Mouse (Mus musculus): ENCODE data around the gene B4galnt3. TPM values are rescaled to one million over a fixed set of nuclear protein-coding genes. Genes with fewer than 3 reads are reported as not detected.

The B4galnt3 gene
- polyA plus RNA-seq, 1 experiment = 0.10 TPM

DNA sequence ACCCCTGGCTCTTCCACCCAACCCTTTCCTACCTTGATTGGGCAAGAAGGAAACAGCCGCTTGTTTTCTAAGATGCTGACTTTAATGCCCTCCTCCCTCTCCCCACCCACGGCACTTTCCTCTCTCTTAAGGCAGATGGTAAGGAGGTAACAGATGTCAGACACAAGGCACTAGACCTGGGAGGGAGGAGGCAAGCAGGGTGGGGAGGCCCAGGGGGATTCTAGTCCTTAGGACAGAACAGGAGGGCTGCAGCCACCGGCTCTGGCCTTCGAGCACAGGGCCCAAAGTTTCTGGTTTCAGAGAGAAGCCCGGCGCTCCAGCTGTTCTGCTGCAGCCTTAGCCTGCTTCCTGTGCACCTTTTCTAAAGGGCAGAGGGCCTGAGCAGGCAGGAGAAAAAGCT lies 92.4 kb downstream of the B4galnt3 start:
- Histone ChIP-seq H3K4me2 (ENCODE audit: low read depth) (no peak overlapping the region), H3K4me3 (no peak overlapping the region), H3K79me2 (ENCODE audit: control insufficient read depth, insufficient read depth) (no peaks in the 10 kb centered on the region), H3K36me3 (ENCODE audit: control insufficient read depth, insufficient read depth) (no peaks in the 10 kb centered on the region), H3ac (ENCODE audit: control insufficient read depth, insufficient read length) (no peak overlapping the region), H3K27me3 (ENCODE audit: control insufficient read depth, insufficient read depth, insufficient read length) (peaks cover 43% of the 10 kb centered on the region)
- no peak for TF ChIP-seq E2F4 (IDR thresholded peaks at IDR 0.05; ENCODE audit: insufficient read depth)
- TF ChIP-seq MYOD1 (IDR thresholded peaks at IDR 0.05; ENCODE audit: control insufficient read depth in 1 of 3, insufficient read length in 2 of 3, low read depth in 2 of 3) = no peak
- no peak for TF ChIP-seq SRF (IDR thresholded peaks at IDR 0.05; ENCODE audit: control insufficient read depth, insufficient read length, low read depth)
- TF ChIP-seq CEBPB (IDR thresholded peaks at IDR 0.05; ENCODE audit: insufficient read depth, poor library complexity, severe bottlenecking) = no peak
- TF ChIP-seq MYOG (IDR thresholded peaks at IDR 0.05; ENCODE audit: control insufficient read depth in 1 of 3, insufficient read depth in 1 of 3, insufficient read length in 2 of 3, low read depth in 2 of 3) = no peak

DNA sequence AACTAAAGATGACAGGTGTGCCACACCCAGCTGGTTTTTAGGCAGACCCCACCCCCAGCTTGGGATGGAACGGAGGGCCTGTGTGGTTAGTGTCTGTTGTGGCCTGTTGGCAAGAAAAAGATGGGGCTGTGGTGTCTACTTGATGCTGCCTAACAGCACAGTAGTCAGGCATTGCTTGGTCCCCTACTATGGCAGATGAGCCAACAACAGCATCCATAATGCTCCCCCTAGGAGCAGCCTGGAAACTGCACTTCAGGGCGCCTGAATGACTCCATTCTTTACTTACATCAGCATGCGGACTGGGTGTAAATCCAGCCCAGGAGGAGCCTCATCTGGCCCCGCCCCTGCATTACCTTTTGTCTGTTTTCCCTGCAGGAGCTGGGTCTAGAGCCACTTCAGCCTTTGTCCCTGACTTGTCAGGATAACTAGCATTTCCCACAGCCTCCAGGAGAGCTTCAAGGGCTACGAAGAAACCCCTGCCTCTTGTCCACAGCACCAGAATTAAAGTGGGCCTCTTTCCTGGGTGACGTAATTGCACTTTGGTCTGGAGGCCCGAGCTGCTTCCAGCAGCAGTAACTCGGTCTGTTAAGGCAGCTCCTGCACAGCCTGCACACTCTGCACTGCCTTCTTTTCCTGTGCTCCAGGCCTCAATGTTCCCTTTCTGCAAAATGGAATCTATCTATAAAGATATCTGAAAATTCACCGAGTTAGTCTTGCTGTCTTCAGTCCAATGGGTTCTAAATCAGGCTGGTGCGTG lies 94.5 kb downstream of the B4galnt3 start:
- peaks cover 27% of the 10 kb centered on the region for H3K27me3 ChIP-seq (ENCODE audit: control insufficient read depth, insufficient read depth, insufficient read length)
- H3K4me3 ChIP-seq = no peak overlapping the region
- no peak overlapping the region for H3K4me2 ChIP-seq (ENCODE audit: low read depth)
- H3ac ChIP-seq (ENCODE audit: control insufficient read depth, insufficient read length) = no peak overlapping the region
- no peak for TF ChIP-seq POLR2AphosphoS2 (IDR thresholded peaks at IDR 0.05; ENCODE audit: insufficient read length, low read depth)
- no peaks in the 10 kb centered on the region for H3K36me3 ChIP-seq (ENCODE audit: control insufficient read depth, insufficient read depth)
- no peaks in the 10 kb centered on the region for H3K79me2 ChIP-seq (ENCODE audit: control insufficient read depth, insufficient read depth)

DNA sequence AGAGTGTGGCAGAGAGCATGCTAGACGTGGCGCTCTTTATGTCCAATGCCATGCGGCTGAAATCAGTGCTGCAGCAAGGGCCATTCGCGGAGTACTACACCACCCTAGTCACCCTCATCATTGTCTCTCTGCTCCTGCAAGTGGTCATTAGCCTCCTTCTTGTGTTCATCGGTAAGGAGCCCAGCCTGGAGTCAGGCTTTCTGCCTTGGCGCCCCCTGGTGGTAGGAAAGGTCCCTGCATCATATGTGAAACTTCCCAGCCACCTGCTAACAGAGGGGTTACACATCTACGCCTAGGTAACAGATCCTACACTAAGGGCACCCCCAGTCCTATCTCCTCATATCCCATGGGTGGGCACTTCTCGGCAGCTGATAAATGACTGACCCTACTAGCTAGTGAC lies 96.4 kb downstream of the B4galnt3 start:
- no peak overlapping the region for H3K4me3 ChIP-seq
- peaks cover 9% of the 10 kb centered on the region for H3K27me3 ChIP-seq (ENCODE audit: control insufficient read depth, insufficient read depth, insufficient read length)
- no peak for TF ChIP-seq MAX (IDR thresholded peaks at IDR 0.05; ENCODE audit: low read depth)
- TF ChIP-seq TCF12 (IDR thresholded peaks at IDR 0.05; ENCODE audit: insufficient read depth, poor library complexity, severe bottlenecking) = no peak
- no peak for TF ChIP-seq POLR2AphosphoS2 (IDR thresholded peaks at IDR 0.05; ENCODE audit: insufficient read length, low read depth)
- TF ChIP-seq REST (IDR thresholded peaks at IDR 0.05; ENCODE audit: insufficient read depth, insufficient read length) = no peak
- H3ac ChIP-seq (ENCODE audit: control insufficient read depth, insufficient read length) = no peak overlapping the region
- H3K36me3 ChIP-seq (ENCODE audit: control insufficient read depth, insufficient read depth) = no peaks in the 10 kb centered on the region
- H3K79me2 ChIP-seq (ENCODE audit: control insufficient read depth, insufficient read depth) = no peaks in the 10 kb centered on the region
- H3K4me2 ChIP-seq (ENCODE audit: low read depth) = no peak overlapping the region

DNA sequence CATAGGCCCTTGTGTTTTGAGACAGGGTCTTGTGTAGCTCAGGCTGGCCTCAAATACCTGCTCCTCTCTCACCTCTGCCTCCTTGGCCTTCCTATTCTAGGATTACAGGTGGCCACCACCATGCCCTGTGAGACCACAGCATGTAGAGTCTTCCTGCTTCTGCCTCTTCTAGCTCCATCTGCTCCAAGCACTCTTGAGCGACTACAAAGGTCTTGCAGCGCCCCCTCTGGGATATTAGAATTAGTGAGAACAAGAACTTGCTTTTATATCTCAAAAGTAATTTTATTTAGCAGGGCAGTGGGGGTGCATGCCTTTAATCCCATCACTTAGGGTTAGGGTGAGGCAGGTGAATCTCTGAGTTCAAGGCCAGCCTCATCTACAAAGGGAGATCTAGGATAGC lies 97.5 kb downstream of the B4galnt3 start:
- H3K27me3 ChIP-seq (ENCODE audit: control insufficient read depth, insufficient read depth, insufficient read length) = no peaks in the 10 kb centered on the region
- no peaks in the 10 kb centered on the region for H3K36me3 ChIP-seq (ENCODE audit: control insufficient read depth, insufficient read depth)
- no peaks in the 10 kb centered on the region for H3K79me2 ChIP-seq (ENCODE audit: control insufficient read depth, insufficient read depth)
- no peak overlapping the region for H3ac ChIP-seq (ENCODE audit: control insufficient read depth, insufficient read length)
- no peak for TF ChIP-seq MYOD1 (IDR thresholded peaks at IDR 0.05; ENCODE audit: control insufficient read depth in 1 of 3, insufficient read length in 2 of 3, low read depth in 2 of 3)
- no peak for TF ChIP-seq REST (IDR thresholded peaks at IDR 0.05; ENCODE audit: insufficient read depth, insufficient read length)
- no peak for TF ChIP-seq TCF12 (IDR thresholded peaks at IDR 0.05; ENCODE audit: insufficient read depth, poor library complexity, severe bottlenecking)
- TF ChIP-seq SRF (IDR thresholded peaks at IDR 0.05; ENCODE audit: control insufficient read depth, insufficient read length, low read depth) = no peak
- TF ChIP-seq MYOG (IDR thresholded peaks at IDR 0.05; ENCODE audit: control insufficient read depth in 1 of 3, insufficient read depth in 1 of 3, insufficient read length in 2 of 3, low read depth in 2 of 3) = no peak
- TF ChIP-seq CEBPB (IDR thresholded peaks at IDR 0.05; ENCODE audit: insufficient read depth, poor library complexity, severe bottlenecking) = no peak
- no peak for TF ChIP-seq POLR2A (IDR thresholded peaks at IDR 0.05; ENCODE audit: insufficient read length, low read depth)
- no peak for TF ChIP-seq MAX (IDR thresholded peaks at IDR 0.05; ENCODE audit: low read depth)
- no peak for TF ChIP-seq TCF3 (IDR thresholded peaks at IDR 0.05; ENCODE audit: insufficient read length, low read depth)
- no peak for TF ChIP-seq POLR2AphosphoS2 (IDR thresholded peaks at IDR 0.05; ENCODE audit: insufficient read length, low read depth)
- TF ChIP-seq USF1 (IDR thresholded peaks at IDR 0.05; ENCODE audit: low read depth) = no peak
- TF ChIP-seq E2F4 (IDR thresholded peaks at IDR 0.05; ENCODE audit: insufficient read depth) = no peak
- no peak overlapping the region for H3K4me2 ChIP-seq (ENCODE audit: low read depth)
- H3K4me3 ChIP-seq = no peak overlapping the region

DNA sequence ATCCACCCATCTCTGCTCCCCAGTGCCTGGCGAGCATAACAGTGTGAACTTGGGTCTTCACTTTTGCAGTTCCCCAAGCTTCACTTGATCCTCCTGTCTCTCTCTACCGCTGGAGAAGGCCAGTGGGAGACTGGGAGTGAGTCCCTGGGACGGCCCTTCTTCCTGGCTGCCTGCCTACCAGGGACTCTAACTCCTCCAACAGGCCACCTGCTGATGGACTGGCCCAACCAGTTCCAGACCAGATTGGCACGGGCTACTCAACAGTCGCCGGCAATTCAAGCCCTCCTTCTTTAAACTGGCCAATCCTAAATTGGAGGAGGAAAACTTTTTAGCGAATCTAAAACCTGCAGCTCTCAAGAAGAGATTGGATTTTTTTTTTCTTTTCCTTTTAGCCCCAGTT lies 99.4 kb downstream of the B4galnt3 start:
- H3K36me3 ChIP-seq (ENCODE audit: control insufficient read depth, insufficient read depth) = no peaks in the 10 kb centered on the region
- TF ChIP-seq POLR2A (IDR thresholded peaks at IDR 0.05; ENCODE audit: insufficient read length, low read depth) (no peak), TCF3 (IDR thresholded peaks at IDR 0.05; ENCODE audit: insufficient read length, low read depth) (no peak), SRF (IDR thresholded peaks at IDR 0.05; ENCODE audit: control insufficient read depth, insufficient read length, low read depth) (no peak)
- H3K4me2 ChIP-seq (ENCODE audit: low read depth) = no peak overlapping the region
- no peaks in the 10 kb centered on the region for H3K27me3 ChIP-seq (ENCODE audit: control insufficient read depth, insufficient read depth, insufficient read length)
- H3K79me2 ChIP-seq (ENCODE audit: control insufficient read depth, insufficient read depth) = no peaks in the 10 kb centered on the region
- no peak overlapping the region for H3ac ChIP-seq (ENCODE audit: control insufficient read depth, insufficient read length)
- H3K4me3 ChIP-seq = no peak overlapping the region

DNA sequence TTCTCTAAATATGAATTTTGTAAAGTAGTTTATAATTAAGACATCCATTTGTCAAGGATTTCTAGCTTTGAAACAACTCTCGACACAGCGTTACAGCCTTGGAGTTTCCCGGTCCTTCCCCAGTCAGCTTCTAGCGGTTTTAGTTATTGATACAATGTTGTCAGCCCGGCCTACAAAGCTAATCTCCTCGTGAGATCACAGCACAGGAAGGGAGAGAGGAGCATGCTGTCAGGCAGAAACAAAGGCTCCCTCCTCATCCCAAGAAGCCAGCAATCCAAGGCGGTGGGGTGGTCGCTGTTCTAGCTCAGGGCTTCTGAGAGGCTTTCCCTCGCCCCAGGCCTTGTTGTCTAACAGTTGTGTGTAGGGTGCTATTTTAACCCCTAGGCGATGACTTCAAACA lies 100.1 kb downstream of the B4galnt3 start:
- TF ChIP-seq POLR2A (IDR thresholded peaks at IDR 0.05; ENCODE audit: insufficient read length, low read depth) (no peak), SRF (IDR thresholded peaks at IDR 0.05; ENCODE audit: control insufficient read depth, insufficient read length, low read depth) (no peak), POLR2AphosphoS2 (IDR thresholded peaks at IDR 0.05; ENCODE audit: insufficient read length, low read depth) (no peak)
- Histone ChIP-seq H3K79me2 (ENCODE audit: control insufficient read depth, insufficient read depth) (no peaks in the 10 kb centered on the region), H3K4me2 (ENCODE audit: low read depth) (no peak overlapping the region)

More for the DNA sequence above, 100.1 kb downstream of the B4galnt3 start:
- Histone ChIP-seq H3K4me3 (no peak overlapping the region), H3ac (ENCODE audit: control insufficient read depth, insufficient read length) (no peak overlapping the region), H3K27me3 (ENCODE audit: control insufficient read depth, insufficient read depth, insufficient read length) (no peaks in the 10 kb centered on the region), H3K36me3 (ENCODE audit: control insufficient read depth, insufficient read depth) (no peaks in the 10 kb centered on the region)
